Mouse (Mus musculus) thymus, postnatal 36 days (tissue): ENCODE results near the gene Dmrt3.

Experiments
- DNase-seq, 2 experiments: peaks; one replicate each; pipeline ENCODE4 v3.0.0; 2022; ENCODE audit warnings: mixed read lengths in 2 of 2

Gene Dmrt3

DNA sequence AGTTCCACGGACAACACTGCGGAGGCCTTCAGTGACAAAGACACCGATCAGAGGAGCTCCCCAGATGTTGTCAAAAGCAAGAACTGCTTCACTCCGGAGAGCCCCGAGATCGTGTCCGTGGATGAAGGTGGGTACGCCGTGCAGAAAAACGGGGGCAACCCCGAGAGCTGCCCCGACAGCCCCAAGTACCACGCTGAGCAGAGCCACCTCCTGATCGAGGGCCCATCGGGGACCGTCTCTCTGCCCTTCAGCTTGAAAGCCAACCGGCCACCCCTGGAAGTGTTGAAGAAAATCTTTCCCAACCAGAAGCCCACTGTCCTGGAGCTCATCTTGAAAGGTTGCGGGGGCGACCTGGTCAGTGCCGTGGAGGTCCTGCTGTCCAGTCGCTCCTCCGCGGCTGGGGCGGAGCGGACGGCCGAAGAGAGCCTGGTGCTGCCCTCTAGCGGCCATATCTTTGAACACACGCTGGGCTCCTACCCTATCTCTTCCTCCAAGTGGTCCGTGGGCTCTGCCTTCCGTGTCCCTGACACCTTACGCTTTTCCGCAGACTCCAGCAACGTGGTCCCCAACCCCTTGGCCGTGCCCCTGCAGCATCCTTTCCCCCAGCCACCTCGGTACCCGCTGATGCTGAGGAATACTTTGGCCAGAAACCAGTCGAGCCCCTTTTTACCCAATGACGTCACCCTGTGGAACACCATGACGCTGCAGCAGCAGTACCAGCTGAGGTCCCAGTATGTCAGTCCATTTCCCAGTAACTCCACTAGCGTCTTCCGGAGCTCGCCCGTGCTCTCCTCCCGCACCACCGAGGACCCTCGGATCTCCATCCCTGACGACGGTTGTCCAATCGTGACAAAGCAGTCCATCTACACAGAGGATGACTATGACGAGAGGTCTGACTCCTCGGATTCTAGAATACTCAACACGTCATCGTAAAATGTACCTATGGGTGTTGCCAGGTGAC lies 12.5 kb downstream of the Dmrt3 start:
- DNase-seq, result peak; percentile 33 to 41

DNA sequence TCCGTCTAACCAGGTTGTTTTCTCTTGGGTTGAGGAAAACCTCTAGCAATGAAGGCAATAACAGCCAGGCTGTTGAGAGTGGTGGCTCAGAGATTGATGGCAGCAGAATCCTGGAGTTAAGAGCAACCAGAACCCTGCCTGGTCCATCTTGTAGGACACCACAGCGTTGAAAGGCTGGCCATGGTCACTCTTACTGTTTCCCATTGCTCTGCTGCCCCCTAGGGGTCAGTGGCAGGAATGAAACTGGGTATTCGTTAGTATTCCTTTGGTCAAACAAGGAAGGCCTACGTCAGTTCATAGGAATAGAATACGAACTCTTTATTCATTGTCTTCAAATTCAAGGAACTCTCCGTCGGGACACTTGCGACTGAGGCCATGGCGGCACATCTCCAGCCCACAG lies 18.4 kb downstream of the Dmrt3 start:
- peak in 1 of 2 experiments; percentile 9 for DNase-seq

DNA sequence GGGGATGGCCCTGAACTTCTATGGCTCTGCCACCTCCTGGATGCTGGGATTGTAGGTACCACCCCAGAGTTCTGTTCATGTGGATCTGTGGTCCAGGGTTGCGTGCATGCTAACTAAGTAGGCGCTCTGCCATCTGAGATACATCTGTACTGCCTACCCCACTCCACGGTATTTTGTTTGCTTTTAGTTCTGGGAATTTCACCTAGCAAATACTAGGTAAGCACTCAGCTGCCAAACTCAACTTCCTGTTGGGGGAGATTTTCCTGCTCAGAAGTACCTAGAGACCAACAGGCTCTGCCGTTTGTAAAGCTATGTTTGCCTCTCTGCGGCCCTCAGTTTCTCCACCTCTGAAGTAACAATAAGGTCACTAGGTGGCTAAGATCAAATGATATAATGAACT lies 25.0 kb downstream of the Dmrt3 start:
- no peak for DNase-seq

DNA sequence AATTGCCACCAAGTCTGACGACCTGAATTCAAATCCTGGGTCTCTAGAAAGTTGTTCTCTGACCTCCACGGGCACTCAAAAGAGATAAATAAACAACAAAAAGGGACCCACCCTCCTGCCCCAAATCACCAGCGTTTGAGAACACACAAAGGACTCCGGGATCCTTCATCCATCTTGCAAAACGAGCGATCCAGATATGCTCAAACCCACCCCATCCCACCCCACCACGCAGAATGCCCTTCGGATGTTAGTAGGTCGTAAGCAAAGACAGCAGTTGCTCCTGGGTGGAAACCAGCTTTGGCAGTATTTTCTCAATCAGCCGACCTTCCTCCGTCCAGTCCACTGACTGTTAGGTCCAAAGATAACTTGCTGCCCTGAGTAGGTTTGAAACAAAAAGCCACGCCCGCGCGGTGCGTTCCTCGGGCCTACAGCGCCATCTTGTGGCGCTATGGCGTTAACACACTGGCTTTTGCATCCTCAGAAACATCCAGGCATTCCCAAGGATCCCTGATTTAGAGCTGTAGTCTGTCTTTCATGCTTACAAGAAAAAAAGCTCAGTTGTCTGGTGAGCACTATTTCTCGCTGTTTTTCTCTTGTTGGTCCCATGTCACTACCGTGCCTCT lies 25.6 kb downstream of the Dmrt3 start:
- no peak for DNase-seq

DNA sequence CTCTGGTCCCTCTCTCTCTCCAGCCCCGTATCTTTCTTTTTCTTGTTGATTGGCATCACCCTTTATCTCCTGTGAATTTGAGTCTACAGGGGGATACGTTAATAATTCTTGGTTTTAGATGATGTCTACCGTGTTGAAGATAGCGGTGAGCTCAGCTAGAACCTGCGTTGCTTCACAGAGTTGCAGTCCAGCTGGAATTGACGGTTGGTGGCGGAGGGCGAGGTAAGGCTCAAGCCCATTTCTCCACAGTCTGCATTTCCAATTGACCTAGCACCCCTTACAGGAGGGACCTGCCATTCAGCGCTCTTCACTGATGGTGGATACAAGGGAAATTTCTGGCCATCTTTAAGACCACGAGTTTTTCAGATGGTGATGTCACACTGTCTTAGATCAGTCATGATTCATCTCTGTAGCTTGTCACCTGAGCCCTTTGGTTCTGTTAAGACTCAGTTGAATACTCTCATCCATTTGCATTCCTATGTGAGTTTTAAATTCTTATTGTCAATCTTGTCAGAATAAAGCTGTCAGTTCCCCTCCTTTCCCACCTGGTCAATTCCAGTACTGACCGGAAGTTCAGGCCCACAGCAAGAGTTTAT lies 28.8 kb downstream of the Dmrt3 start:
- no peak for DNase-seq

DNA sequence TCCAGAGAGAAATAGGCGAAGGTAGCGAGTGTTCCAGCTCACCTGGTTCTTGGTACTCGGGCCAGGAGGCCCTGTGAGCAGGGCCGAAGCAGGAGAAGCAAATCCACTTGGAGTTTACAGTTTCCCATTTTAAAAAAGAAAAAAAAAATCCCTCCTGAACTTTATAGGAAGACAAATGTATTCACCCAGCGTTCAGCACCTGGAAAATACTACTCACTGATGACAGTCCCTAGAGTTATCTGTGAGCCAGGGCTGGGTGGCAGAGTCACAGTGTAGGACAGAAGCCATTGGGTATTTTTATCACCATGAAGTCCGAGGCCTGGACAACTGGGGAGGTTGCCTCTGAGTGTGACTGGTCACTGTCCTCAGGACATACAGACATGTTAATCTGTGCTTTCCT lies 31.7 kb downstream of the Dmrt3 start:
- no peak for DNase-seq

DNA sequence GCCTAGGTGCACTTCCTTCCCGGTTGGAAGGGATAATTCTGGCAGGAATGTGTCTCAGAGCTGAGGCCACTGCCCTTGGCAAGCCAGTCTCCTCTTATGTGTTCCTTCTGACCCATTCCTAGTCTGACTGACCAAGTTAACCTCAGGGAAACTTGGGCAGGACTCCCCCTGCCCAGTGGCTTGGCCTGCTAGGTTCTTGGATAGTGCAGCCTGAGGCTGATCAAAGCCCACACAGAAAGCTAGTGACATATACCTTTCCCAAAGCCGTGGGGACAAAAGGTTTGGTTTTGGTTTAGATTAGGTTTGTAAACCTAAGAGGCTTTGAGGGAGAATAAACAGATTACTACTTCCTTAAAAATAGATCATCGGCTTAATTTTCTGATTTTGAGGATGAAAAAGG lies 37.0 kb downstream of the Dmrt3 start:
- no peak for DNase-seq

DNA sequence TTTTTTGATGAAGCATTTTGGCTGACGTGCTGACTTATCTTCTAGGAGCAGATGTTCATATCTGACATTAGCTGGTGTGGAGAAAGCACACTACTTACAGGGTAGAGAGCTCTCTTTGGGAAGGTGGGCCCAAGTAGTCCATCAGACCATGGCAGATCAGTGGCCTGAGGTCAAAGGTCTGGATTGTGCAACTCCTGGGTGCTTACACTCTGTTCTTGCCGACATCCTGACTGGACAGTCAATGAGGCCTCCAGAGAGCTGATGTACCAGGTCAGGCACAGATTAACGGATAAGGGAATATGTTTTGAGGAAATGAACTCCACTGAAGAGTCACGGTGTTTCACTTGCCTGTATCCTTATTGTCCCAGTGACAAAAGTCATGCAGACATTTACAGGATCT lies 38.6 kb downstream of the Dmrt3 start:
- no peak for DNase-seq

DNA sequence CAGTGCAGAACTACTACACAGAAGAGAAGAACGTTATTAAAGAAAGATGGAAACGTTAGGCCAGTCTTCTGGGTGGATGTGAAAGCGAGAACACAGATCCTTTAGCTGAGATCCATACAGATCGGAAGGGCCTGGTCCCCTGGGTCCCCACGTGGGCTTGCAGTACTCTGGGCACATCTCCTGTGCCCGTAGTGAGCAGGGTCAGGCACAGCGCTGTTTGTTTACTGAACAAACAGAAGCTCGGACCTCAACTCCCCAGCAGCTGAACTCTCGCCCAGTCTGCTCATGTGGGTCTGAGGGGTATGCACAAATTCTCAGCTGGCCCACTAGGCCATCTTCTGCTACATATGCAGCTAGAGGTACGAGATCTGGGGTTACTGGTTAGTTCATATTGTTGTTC lies 40.4 kb downstream of the Dmrt3 start:
- no peak for DNase-seq

DNA sequence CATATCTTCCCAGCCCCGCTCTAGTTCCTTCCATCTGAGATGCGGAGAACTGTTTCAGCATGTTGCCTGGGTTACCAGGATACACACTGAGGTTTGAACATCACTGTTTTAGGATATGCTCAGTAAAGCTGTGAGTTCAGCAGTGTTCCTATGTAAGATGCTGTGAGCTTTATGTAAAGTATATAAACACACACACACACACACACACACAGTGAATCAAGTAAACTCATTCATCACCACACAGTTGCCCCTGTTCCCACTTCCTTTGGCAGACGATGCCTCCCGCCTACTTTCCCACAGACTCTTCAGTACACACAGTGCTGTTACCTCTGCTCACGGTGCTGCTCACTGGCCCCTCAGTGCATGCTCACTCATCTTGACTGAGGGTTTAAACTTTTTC lies 42.5 kb downstream of the Dmrt3 start:
- DNase-seq, result no peak

DNA sequence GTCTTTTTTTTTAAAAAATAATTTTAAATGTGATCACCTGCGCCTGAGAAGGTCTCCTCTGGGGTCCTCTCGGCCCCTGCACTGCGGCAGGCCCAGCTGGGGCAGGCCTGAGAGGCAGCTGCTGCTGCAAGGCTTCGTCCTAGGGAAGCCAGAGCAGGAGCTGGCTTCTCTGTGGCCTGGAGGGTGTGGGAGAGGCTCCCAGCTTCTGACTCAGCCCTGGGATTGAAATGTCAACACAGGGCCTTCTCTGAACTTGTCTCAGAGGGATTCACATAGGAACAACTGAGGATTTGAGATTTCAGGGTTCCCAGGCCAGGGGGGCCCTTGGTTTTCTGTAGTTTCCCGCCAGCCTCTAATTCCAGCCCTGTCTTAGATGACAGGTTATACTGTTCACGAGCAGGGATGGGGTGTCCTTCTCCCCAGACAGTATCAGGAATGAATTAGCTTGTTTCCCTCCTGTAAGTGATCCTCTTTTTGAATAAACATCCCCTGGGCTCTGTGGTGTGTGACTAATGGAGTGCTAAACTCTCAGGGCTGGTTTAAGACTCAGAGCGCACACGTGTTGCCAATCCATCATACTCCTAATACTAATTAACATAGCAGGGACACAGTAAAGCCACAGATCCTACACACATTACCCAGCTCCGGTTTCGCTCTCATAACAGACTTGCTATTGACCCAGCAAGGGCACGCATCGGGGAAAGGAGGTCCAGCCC lies 44.1 kb downstream of the Dmrt3 start:
- no peak for DNase-seq

DNA sequence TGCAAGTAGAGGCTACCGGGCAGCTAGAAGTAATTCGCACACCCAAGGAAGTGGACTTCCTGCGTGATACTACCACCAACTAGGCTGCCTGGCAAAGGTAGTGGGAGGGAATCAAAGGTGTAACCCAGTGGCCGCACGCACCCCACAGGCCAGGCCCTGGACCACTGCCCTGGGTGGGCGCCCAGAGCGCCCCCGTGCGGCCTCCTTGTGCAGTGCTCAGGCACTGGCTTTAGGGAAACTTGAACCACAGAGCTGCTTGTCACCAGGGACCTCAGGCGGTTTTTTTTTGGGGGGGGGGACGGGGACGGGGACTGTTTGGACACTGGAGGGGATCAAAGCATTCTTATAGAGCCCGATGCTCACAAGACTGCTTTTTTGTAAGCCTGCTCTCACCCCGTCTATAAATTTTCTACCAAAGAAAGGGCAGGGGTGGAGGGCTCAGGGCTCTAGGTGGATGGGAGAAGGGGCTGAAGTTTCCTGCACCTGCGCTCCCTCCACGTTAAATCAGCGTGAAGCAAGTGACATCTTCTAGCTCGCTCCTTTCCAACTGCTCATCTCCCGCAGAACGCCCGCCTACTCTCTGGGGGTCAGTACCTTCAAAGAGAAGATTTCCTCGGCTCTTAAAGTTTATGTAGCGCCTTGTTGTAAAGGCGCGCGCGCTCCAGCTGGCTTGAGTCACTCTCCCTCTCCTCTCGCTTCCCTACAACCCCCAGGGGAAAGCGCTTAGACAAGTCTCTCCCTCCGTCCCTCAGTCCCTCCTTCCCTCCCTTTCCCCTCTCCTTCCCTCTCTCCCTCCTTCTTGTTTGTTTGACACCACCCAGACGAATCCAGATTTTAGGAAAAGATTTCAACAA lies 55.6 kb downstream of the Dmrt3 start:
- DNase-seq, result no peak

DNA sequence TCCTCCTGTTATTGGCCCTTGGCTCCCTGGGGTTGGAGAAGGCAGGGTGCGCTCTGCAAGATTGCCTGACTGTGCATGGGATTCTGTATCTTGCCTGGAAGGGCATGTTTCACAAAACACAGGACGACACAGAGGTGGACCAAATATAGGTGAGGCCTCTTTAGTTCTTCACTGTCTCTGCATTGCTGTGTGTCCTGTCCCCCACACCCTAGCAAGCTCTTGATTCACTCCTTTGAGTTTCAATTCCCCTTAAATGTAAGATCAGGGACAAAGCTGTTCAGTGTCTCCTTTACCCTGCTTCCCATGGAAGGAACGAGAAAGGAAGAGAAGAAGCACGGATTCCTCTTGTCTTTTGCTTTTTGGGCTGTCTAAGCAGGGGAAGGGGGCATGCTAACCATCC lies 57.7 kb downstream of the Dmrt3 start:
- DNase-seq, result no peak

DNA sequence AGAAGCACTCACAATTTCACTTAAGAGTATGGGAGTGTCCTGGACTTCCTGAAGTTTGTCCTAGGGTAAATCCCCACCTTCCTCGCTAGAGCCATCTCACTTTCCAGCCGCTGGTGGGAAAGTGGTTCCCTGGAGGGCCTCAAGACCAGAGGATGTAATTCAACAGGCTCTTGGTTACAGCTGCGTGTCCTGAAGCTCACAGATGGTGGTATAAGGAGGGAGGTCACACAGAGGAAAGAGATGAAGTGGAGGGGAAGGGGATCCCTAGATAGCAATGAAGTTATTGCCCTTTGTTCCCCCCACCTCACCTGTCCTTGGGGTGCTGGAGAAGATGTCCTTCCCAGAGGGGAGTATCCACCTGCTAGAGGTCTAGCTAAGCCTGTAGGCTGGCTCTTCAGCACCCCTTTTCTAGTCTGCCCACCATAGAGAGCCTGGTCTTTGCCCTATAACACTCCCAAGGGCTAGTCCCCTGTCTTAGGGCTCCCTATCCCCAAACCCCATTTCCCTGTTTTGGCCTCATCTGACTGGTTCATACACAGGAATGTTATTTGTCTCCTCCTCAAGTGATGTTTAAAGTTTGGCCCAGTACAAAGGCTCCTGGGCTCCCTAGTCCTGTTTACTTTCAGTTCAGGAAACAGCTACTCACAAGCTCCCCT lies 59.6 kb downstream of the Dmrt3 start:
- DNase-seq, result no peak

DNA sequence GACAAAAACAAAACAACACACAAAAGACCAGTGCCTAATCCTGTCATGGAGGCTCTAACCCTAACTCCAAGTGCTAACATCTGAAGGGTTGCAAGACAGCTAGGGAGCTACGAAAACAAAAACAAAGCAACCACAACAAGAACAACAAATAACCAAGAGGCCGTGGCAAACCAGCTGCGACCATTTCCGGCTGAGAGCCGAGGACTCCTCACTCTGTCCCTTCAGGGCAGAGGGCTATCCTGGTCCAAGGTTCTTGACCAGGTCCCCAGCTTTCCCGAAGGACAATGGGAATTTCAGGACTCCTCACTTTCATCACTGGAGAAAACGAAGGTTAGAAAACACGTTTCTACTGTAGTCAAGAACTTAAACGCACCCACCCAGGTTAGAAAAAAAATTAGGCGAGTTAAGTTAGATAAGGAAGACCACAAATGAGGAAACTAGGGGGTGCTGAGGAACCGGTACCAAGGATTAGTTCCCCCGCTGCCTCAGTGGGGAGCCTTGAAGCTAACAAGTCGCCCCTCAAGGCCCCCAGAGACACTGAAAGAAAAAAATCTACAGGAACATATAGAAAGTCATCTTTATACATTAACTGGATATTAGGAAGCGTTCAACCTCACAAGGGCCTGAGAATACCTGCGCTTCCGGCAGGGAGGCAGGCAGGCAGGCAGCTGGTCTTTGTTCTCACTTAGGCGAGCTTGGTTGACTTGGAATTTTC lies 60.6 kb downstream of the Dmrt3 start:
- no peak for DNase-seq

DNA sequence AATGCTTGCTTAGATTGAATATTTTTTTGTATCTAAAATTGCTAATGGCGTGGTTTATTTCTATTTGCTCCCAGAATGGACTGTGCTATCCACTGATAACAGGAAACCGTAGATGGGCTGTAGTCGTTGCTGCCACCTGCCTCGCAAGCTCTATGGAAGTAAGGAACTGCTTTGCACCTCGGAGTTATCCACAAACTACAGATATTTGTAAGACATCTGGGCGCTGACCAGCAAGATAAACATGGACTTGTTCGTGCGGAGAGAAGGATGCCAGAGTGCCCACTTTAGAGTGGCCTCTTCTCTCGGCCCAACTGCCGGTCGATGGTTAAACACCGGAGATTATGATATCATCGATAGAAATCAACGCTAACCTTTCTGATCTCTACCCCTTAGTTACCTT lies 61.6 kb downstream of the Dmrt3 start:
- DNase-seq, result no peak

DNA sequence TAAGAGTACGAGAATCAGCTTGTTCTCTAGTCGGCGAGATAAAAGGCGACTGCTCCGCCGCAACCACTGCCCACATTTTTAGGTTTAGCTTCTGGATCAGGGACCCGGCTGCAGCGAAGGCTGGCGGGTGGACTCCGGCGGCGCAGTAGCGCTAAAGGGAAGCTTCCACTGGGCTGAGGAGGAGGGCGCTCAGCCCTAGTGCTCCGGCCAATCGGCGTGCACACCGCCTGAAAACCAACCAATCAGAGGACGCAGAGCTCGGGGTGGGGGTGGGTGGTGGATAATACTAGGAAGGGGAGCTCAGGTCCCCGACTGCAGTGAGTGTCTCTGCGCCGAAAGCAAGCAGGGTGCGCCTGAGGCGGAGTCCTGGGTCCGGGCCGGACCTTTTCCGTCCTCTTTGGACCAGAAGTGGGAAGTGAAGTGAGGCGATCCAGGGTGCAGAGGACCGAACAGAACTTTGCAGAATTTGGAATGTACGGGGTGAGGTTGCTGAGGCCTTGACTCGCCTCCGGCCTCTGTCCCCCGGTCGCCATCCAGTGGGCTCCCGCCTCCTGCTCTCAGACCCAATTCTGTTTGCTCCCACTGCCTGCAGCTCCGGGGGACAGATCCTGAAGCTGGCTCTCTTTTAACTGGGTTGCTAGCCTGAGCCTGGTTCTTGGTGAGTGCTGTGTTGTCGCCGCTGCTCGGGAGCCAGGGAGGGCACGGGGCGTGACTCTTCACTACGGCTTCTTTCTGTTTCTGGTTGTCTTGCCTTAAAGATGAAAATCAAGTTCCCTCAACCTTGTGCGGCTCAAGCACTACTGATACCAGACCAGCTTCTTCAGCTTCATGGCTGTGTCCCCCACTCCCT lies 62.2 kb downstream of the Dmrt3 start, which contains the start of gene Dmrt2:
Dmrt2 (plus strand) TSS at position 311 of the 850 bp plus-strand sequence.
- DNase-seq, result peak; percentile 30 to 36
